Mouse (Mus musculus) MEL (cell line): Measurements from ENCODE around the gene Trim75. TPM values are rescaled to one million over a fixed set of nuclear protein-coding genes. Genes with fewer than 3 reads are reported as not detected.

Experiments
- DNase-seq: peaks from one replicate; pipeline ENCODE4 v3.0.0; 2011; ENCODE audit warnings: low read depth, low spot score
- H3K27ac ChIP-seq: 2 replicates; pipeline ENCODE4 v1.5.1; 2012; ENCODE audit warnings: low read depth, mild to moderate bottlenecking, control low read depth, low read length, moderate library complexity; ENCODE audit not compliant: control insufficient read depth
- H3K27me3 ChIP-seq, 2 experiments: fragments of 150-350 bp in 1 of 2; sonication (generic) in 1 of 2; 2 replicates each; pipeline ENCODE4 v1.6.1; 2012; ENCODE audit warnings: low read length in 2 of 2, mild to moderate bottlenecking in 2 of 2, improper control_type of control experiment in 1 of 2, moderate library complexity in 1 of 2; ENCODE audit not compliant: insufficient read depth in 2 of 2, control insufficient read depth in 1 of 2
- H3K36me3 ChIP-seq, 2 experiments: 2 replicates each; pipeline ENCODE4 v1.6.1; 2012 to 2014; ENCODE audit warnings: low read length in 2 of 2, improper control_type of control experiment in 1 of 2, inconsistent platforms in 1 of 2, mild to moderate bottlenecking in 1 of 2; ENCODE audit not compliant: insufficient read depth in 2 of 2, control insufficient read depth in 1 of 2
- H3K4me1 ChIP-seq, 2 experiments: fragments of 150-350 bp in 1 of 2; sonication (generic) in 1 of 2; 2 replicates each; pipeline ENCODE4 v1.6.1; 2012; ENCODE audit warnings: low read length in 2 of 2, improper control_type of control experiment in 1 of 2, mild to moderate bottlenecking in 1 of 2; ENCODE audit not compliant: insufficient read depth in 2 of 2, control insufficient read depth in 1 of 2
- H3K4me3 ChIP-seq, 2 experiments: fragments of 150-350 bp in 1 of 2; sonication (generic) in 1 of 2; 2 replicates each; pipeline ENCODE4 v1.5.1; 2012; ENCODE audit warnings: low read depth in 2 of 2, low read length in 2 of 2, mild to moderate bottlenecking in 2 of 2, moderate library complexity in 2 of 2, control low read depth in 1 of 2, improper control_type of control experiment in 1 of 2; ENCODE audit not compliant: control insufficient read depth in 1 of 2, insufficient read depth in 1 of 2
- H3K79me2 ChIP-seq: 2 replicates; pipeline ENCODE4 v1.6.1; 2012; ENCODE audit warnings: mild to moderate bottlenecking, low read length, moderate library complexity; ENCODE audit not compliant: control insufficient read depth, poor library complexity, insufficient read depth
- H3K9ac ChIP-seq: 2 replicates; pipeline ENCODE4 v1.6.1; 2012; ENCODE audit warnings: low read depth, mild to moderate bottlenecking, control low read depth, low read length, moderate library complexity; ENCODE audit not compliant: control insufficient read depth, poor library complexity, severe bottlenecking
- H3K9me3 ChIP-seq: fragments of 150-350 bp; sonication (generic); replicated peaks from 2 replicates; pipeline ENCODE4 v1.6.1; 2012; ENCODE audit warnings: mild to moderate bottlenecking, low read length, improper control_type of control experiment, moderate library complexity; ENCODE audit not compliant: insufficient read depth
- CHD2 ChIP-seq: IDR thresholded peaks from 2 replicates; pipeline ENCODE4 v1.6.1; 2011; ENCODE audit warnings: low read length, improper control_type of control experiment
- E2F4 ChIP-seq: IDR thresholded peaks from 2 replicates; pipeline ENCODE4 v1.6.1; 2011; ENCODE audit warnings: low read depth, low read length, improper control_type of control experiment, borderline replicate concordance
- ELF1 ChIP-seq: IDR thresholded peaks from 2 replicates; pipeline ENCODE4 v1.6.1; 2014; ENCODE audit warnings: low read depth, mild to moderate bottlenecking, inconsistent platforms, low read length, improper control_type of control experiment, moderate library complexity
- ETS1 ChIP-seq: IDR thresholded peaks from 2 replicates; pipeline ENCODE4 v1.6.1; 2012; ENCODE audit warnings: low read depth, mild to moderate bottlenecking, inconsistent platforms, low read length, improper control_type of control experiment, moderate library complexity
- GABPA ChIP-seq: IDR thresholded peaks from 2 replicates; pipeline ENCODE4 v1.6.1; 2012; ENCODE audit warnings: low read depth, mild to moderate bottlenecking, inconsistent platforms, low read length, improper control_type of control experiment, moderate library complexity
- MAFK ChIP-seq: IDR thresholded peaks from 2 replicates; pipeline ENCODE4 v1.6.1; 2011; ENCODE audit warnings: low read depth, mild to moderate bottlenecking, low read length, improper control_type of control experiment, borderline replicate concordance
- MAX ChIP-seq: IDR thresholded peaks from 2 replicates; pipeline ENCODE4 v1.6.1; 2011; ENCODE audit warnings: low read length, improper control_type of control experiment
- MYB ChIP-seq: IDR thresholded peaks from 2 replicates; pipeline ENCODE4 v1.6.1; 2011; ENCODE audit warnings: mild to moderate bottlenecking, low read depth, low read length, improper control_type of control experiment
- MYC ChIP-seq: IDR thresholded peaks from 2 replicates; pipeline ENCODE4 v1.6.1; 2011; ENCODE audit warnings: low read depth, mild to moderate bottlenecking, low read length, improper control_type of control experiment, moderate library complexity
- POLR2AphosphoS2 ChIP-seq: IDR thresholded peaks from 2 replicates; pipeline ENCODE4 v1.6.1; 2011; ENCODE audit warnings: low read length, improper control_type of control experiment
- RCOR1 ChIP-seq: IDR thresholded peaks from 2 replicates; pipeline ENCODE4 v1.6.1; 2012; ENCODE audit warnings: low read depth, mild to moderate bottlenecking, inconsistent platforms, low read length, improper control_type of control experiment
- SMC3 ChIP-seq: IDR thresholded peaks from 2 replicates; pipeline ENCODE4 v1.6.1; 2011; ENCODE audit warnings: low read depth, low read length, improper control_type of control experiment
- TBP ChIP-seq: IDR thresholded peaks from 2 replicates; pipeline ENCODE4 v1.8.0; 2011; ENCODE audit warnings: low read depth, low read length, improper control_type of control experiment
- TCF12 ChIP-seq: IDR thresholded peaks from 2 replicates; pipeline ENCODE4 v1.6.1; 2014; ENCODE audit warnings: low read depth, mild to moderate bottlenecking, inconsistent platforms, low read length, improper control_type of control experiment, moderate library complexity
- USF1 ChIP-seq: IDR thresholded peaks from 2 replicates; pipeline ENCODE4 v1.6.1; 2014; ENCODE audit warnings: low read depth, mild to moderate bottlenecking, inconsistent platforms, low read length, improper control_type of control experiment, moderate library complexity
- ZKSCAN1 ChIP-seq: IDR thresholded peaks from 2 replicates; pipeline ENCODE4 v1.6.1; 2012; ENCODE audit warnings: low read depth, mild to moderate bottlenecking, inconsistent platforms, low read length, improper control_type of control experiment, moderate library complexity
- polyA plus RNA-seq, 2 experiments: library from polyadenylated mRNA; stranded (reverse) in 1 of 2; unstranded in 1 of 2; fragments of >175 nt in 1 of 2; fragments of >200 nt in 1 of 2; gene quantifications; 2 replicates each; pipeline versions ENCODE4 v1.2.1 to v1.2.4; 2012; ENCODE audit warnings: low replicate concordance in 2 of 2, low read depth in 1 of 2; ENCODE audit not compliant: insufficient read length in 2 of 2, insufficient read depth in 1 of 2, missing spikeins in 1 of 2
- total RNA-seq: library from RNA; depleted of rRNA; stranded (reverse); fragments of 300-350 nt; gene quantifications from 2 replicates; pipeline ENCODE4 v1.2.3, GENCODE M21; 2012

The Trim75 gene
- total and polyA plus RNA-seq, 3 experiments, result not detected

DNA sequence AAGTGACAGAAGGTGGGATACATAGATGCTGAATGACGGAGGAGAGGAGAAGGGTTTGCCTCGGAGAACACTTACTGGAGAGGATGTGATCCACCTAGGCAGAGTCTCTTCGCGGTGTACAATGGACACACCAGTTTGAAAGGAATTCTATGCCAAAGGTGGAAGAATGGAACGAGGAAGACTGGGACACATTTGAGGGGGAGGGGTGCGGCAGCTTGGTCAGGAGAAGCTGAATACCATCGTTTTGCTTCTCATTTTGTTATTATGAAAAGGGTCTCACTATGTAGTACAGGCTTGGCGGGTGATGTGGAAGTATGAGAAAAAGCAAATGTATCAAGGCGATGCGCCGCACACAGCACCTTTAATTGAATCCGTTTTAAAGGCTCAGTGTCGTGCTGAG is 45.4 kb upstream of the Trim75 start:
- DNase-seq, result no peak
- Histone ChIP-seq H3K4me3 (no peak overlapping the region), H3K9ac (no peak overlapping the region), H3K9me3 (no peaks in the 10 kb centered on the region), H3K27ac (no peak overlapping the region), H3K79me2 (no peaks in the 10 kb centered on the region), H3K4me1 (no peaks in the 10 kb centered on the region), H3K36me3 (no peaks in the 10 kb centered on the region), H3K27me3 (no peaks in the 10 kb centered on the region)
- TF ChIP-seq SMC3, result no peak

DNA sequence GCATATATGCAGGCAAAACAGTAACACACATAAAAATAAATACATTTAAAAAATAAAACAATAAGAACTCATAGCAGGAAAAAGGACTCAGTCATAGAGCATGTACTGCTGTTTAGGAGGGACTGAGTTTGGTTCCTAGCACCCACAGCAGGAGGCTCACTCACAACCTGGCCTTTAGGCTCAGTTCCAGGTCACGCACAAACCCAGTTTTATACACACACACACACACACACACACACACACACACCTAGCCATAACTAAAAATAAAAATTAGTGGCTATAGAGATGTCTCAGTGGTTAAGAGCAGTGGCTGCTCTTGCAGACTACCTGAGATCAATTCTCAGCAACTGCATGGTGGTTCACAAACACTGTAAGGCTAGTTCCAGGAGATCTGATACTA is 44.5 kb upstream of the Trim75 start:
- no peak for DNase-seq
- Histone ChIP-seq H3K27me3 (no peaks in the 10 kb centered on the region), H3K4me3 (no peak overlapping the region), H3K79me2 (no peaks in the 10 kb centered on the region), H3K27ac (no peak overlapping the region), H3K36me3 (no peaks in the 10 kb centered on the region), H3K9ac (no peak overlapping the region), H3K4me1 (no peaks in the 10 kb centered on the region), H3K9me3 (no peaks in the 10 kb centered on the region)
- TF ChIP-seq GABPA (no peak), RCOR1 (no peak), ETS1 (no peak), MAFK (no peak), ZKSCAN1 (no peak), E2F4 (no peak), MYC (no peak), USF1 (no peak), TCF12 (no peak)

DNA sequence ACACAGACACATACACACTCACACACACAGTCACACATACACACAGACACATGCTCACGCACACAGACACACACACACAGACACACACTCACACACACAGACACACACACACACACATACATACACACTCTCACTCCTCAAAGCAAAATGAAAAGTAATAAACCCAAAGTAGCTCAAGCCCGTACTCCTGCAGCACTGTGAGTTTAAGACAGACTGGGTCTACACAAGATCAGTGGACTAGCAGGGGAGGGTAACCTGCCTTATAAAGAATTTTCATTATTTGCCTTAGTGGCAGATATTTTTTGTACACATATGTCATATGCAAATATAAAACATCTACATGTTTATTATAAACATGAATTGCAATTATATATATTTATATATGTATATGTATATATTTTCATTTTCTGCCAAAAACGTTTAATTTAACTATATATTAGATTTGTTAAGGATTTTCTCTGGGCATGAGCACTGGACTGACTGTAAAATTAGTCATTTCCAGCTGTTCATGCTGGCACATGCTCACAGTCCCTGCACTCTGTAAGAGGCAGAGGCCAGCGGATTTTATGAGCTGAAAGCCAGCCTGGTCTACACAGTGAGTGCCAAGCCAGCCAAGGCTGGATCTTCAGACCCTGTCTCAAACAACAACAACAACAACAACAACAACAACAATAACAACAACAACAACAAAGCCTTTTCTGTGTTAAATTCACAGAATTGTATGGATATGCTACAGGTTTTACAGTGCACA is 43.3 kb upstream of the Trim75 start:
- H3K79me2 ChIP-seq, result no peaks in the 10 kb centered on the region
- no peaks in the 10 kb centered on the region for H3K4me1 ChIP-seq
- DNase-seq, result no peak
- no peaks in the 10 kb centered on the region for H3K9me3 ChIP-seq
- no peak overlapping the region for H3K9ac ChIP-seq
- no peak overlapping the region for H3K4me3 ChIP-seq
- no peaks in the 10 kb centered on the region for H3K27me3 ChIP-seq
- TF ChIP-seq MYC, result no peak
- TF ChIP-seq E2F4, result no peak
- TF ChIP-seq CHD2, result no peak
- no peak for TF ChIP-seq MAFK
- no peak for TF ChIP-seq ELF1
- TF ChIP-seq USF1, result no peak
- TF ChIP-seq TBP, result no peak
- TF ChIP-seq MYB, result no peak
- no peak for TF ChIP-seq TCF12
- TF ChIP-seq POLR2AphosphoS2, result no peak
- no peak for TF ChIP-seq MAX
- TF ChIP-seq ZKSCAN1, result no peak
- no peak overlapping the region for H3K27ac ChIP-seq
- no peaks in the 10 kb centered on the region for H3K36me3 ChIP-seq
